Mouse (Mus musculus): Measurements from ENCODE around the gene Tgm2.
A peak's percentile ranks its signal among the peaks of the same experiment; 100 is the strongest.

Tgm2 gene

DNA sequence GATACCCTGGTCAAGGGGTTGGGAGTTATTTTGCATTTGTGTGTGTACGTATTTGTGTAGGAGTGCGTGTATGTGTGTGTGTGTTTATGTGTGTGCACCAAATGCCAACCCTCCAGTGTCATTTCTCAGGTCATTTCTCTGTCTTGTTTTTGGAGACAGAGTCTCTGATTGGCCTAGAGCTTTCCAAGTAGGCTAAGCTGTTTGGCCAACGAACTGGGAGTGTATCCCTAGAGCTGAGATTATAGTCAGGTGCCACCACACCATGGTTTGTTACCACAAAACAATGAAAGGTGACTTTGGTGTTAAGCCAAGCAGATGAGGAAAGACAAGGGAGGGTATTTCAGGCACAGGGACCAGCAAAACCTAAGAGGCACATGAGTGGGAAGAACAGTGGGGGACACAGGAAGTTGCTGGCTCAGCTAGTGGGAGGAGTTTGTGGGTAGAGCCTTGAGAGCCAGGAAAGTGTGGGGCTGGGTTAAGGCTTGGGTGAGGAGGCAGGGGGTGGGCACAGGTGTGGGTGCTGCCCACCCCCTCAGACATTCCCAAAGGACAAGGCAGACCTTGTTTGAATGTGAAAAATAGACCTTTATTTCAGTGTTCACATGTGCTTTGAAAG lies 30.3 kb downstream of the Tgm2 start:
- DNase-seq (ENCODE audit: low read depth) = peak; percentile 42

DNA sequence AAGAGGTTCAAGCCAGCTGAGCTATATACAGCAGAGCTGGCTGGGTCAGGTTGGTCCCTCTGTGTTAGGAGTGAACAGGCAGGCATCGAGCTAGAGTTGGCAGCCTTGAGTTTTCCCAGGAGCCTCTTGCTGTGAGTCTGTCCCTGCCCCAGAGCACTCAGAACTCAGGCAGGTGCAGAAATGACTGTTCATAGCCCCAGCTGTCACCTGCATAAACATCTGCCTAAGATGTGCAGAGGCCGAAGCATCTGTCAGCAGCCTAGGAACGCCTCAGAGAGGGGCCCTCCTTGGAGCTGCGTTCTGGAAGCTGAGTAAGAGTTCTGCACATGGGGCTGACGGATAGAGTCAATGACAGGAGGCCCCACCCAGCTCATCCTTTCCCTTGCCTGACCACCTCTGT lies 31.3 kb downstream of the Tgm2 start:
- no peak for DNase-seq (ENCODE audit: low read depth)

- DNase-seq (ENCODE audit: low read depth) = no peak
Measured at GRCm38 (mm10) chr2:158113591-158114257, 32.5 kb downstream of the Tgm2 start.

- peak; percentile 35 for DNase-seq (ENCODE audit: low read depth)
Measured at GRCm38 (mm10) chr2:158109516-158109915, 36.7 kb downstream of the Tgm2 start.

DNA sequence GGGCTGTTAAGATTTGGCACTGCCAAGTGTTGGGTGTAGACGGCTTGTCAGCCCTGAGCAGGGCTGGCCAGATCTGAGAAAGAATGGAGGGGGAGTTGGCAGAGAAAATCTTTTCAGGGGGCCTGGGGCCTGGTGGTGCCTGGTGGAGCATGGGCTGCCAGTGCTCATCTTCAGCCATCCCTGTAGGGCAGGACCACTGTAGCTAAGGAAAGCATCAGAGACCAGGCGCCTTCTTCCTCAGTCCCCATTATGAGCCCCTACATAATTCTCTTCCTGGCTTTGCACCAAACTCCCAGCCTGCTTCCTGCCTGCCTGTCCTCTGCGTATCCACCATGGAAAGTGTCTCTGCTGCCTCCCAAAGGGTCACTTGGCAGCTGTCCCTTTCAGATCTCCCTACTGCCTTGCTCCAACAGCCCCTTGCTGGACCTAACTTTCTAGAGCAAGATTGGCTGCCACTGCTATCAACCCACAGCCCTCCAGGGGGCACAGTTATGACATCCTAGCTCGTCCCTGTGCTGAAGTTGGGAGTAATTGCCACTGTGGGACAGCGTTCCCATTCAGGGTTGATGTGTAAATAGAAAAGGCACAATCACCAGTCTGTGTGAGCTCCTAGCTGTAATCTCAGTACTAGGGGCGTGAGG lies 39.2 kb downstream of the Tgm2 start:
- DNase-seq (ENCODE audit: low read depth) = peak; percentile 70

DNA sequence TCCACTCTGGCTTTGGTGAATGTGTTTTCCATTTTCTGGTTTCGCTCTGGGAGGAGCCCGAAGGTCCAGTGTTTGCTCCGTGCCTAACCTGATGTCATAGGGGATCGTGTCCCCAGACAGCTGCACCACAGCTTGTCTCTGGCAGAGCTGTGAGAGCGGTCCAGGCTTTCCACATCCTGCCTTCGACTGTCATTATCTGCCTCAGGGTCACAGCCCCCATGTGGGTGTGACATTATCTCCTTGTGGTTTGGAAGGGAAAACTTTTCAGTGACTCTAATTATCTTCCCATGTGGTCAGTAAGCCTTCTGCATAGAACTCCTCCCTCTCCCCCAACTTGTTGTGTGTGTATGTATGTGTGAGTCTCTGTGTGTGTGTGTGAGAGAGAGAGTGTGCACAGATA lies 40.6 kb downstream of the Tgm2 start:
- DNase-seq (ENCODE audit: low read depth) = peak; percentile 77

DNA sequence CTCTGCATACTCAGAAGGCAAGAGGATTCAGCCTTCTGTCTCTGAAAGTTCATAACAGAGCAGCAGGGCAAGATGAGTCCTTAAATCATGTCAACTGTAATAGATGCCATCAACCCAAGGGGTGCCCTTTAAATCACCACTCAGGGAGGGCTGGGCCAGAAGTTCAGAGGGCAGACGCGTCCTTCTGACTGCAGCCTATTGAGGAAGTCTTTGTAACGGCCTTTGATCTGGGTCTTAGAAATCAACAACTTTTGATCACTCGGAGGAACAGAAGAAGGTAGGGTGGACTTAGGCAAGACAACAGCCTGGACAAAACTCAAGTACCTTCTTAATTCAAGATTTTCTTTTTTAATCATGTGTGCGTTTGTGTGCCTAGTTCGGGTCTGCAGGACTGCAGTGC lies 41.3 kb downstream of the Tgm2 start:
- DNase-seq (ENCODE audit: low read depth) = no peak

GRCm38 (mm10) chr2:158101768-158102167 lies 44.5 kb downstream of the Tgm2 start:
- no peak for DNase-seq (ENCODE audit: low read depth)

- no peak for DNase-seq (ENCODE audit: low read depth)
Measured at GRCm38 (mm10) chr2:158099537-158099936, 46.7 kb downstream of the Tgm2 start.

- no peak for DNase-seq (ENCODE audit: low read depth)
Measured at GRCm38 (mm10) chr2:158098730-158099129, 47.5 kb downstream of the Tgm2 start.

GRCm38 (mm10) chr2:158097071-158097470 lies 49.2 kb downstream of the Tgm2 start:
- no peak for DNase-seq (ENCODE audit: low read depth)

- DNase-seq (ENCODE audit: low read depth) = no peak
Measured at GRCm38 (mm10) chr2:158094846-158095245, 51.4 kb downstream of the Tgm2 start.

DNA sequence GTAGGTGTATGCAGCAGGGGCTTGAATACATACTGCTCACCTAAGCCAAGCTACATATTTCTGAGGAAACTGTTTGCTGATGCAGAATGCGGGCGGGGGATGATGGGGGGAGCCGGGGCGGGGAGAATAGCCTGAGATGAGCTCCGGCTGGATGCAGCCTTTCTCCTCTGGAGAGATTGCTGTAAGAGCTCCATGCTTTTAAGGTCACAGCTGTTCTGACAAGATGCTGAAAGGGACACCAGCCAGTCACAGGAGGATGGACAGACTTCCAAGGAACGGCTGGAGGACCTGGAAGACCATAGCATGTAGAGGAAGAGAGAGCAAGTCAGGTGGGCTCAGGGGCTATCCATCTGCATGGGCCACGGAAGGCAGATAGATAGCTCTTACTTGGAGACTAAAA lies 51.9 kb downstream of the Tgm2 start:
- no peak for DNase-seq (ENCODE audit: low read depth)

- peak; percentile 56 for DNase-seq (ENCODE audit: low read depth)
Measured at GRCm38 (mm10) chr2:158093345-158093744, 52.9 kb downstream of the Tgm2 start.

DNA sequence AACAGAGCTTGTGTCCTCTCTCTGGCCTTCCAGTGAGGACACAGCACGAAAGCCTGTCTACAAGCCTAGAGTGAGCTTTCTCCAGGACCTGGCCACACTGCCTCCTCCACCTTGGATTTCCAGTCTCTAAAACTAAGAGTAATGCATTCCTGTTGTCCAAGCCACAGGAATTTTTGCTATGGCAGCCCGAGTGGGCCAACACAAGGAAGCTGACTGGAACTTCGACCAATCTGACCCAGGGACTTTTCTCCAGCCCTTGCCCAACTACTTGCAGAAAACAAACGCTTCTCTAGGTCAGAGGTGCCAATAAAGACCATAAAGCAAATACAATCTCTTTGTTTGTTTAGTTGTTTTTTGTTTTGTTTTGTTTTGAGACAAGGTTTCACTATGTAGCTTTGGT lies 56.1 kb downstream of the Tgm2 start:
- no peak for DNase-seq (ENCODE audit: low read depth)

- no peak for DNase-seq (ENCODE audit: low read depth)
Measured at GRCm38 (mm10) chr2:158084486-158084885, 61.8 kb downstream of the Tgm2 start.

DNA sequence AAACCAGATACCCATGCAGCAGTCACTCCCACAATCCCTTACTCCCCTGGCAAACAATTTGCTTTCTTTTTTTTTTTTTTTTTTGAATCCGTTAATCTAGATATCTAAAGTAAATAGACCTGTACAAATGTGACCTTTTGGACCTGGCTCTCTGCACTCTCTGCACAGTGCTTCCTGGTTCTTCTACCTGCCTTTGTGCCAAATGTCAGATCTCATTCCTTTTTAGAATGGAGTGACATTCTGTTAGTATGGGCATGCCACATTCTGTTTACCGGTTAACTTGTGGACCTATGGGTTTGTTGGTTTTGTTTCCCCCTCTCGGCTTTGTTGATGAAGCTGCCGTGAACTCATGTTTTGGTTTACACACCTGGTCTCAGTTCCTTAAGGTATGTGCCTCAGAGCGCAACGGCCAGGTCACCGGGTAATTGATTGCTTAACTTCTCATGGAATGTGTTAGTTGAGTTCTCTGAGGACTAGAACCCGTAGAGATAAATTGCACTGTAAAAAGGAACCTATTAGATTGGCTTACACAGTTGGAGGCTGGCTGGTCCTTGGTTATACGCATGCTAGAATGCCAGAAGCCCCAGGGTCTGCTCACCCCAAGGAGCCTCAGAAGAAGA lies 65.5 kb downstream of the Tgm2 start:
- no peak for DNase-seq (ENCODE audit: low read depth)

DNA sequence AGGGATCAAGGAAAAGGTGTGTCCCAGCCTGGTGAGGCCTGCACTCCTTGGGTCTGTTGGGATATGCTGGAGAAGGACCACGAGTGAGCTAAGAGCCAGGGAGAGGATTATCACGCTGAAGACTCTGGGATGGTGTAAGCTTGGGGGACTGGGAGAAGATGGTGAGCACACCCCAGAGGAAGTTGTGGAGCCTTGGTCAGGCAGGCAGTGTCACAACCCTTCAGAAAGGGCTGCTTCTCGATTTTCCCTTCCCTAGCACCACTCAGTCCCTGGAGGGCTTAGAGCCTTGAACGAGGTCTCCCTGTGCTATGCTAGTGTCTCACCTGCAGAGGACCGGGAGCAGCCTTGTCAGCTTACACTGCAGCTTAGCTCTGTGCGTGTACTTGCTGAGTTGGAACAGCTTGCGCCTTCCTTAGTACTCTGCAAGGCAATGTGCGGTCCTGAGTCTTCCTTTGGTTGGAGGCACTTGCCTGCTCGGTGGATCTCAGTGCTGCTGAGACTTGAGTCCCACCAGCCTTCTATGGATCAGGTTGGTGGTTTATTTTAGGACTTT lies 66.3 kb downstream of the Tgm2 start:
- peak; percentile 13 for DNase-seq (ENCODE audit: low read depth)

GRCm38 (mm10) chr2:158078971-158079370 lies 67.3 kb downstream of the Tgm2 start:
- no peak for DNase-seq (ENCODE audit: low read depth)

DNA sequence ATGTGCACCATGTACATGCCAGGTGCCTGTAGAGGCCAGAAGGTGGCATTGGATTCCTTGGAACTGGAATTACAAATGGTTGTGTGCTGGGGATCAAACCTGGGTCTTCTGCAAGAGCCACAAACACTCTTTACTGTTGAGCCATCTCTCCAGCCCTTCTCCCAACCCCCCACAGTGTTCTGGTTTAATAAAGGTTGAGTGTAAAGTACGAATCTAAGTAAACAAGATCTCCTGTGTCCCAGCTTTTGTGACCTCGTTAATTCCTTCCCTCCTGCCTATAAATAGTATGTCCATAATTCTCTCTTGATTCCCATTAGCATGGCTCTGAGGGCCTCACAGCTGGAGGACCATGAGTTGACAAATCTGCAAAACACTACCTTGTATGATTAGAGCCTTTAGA lies 68.3 kb downstream of the Tgm2 start:
- DNase-seq (ENCODE audit: low read depth) = no peak

DNA sequence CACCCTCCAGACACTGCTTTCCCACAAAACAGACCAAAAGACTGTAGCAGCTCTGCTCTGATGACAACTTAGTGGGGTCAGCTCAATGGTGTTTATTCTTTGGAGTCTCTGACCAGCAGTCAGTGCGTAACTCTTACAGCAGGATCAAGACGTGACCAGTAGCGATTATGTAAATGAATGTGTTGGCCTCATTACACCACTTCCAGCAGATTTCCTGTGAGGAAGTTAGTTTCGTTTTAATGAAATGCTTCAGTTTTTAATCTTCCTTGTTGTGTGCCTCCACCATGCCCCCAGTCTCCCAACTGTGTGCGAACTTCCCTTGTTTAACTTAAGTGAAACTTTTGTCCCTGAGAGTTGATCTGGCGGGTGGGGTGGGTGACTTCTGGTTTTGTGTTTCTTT lies 69.5 kb downstream of the Tgm2 start:
- DNase-seq (ENCODE audit: low read depth) = peak; percentile 65

- no peak for DNase-seq (ENCODE audit: low read depth)
Measured at GRCm38 (mm10) chr2:158074835-158075234, 71.4 kb downstream of the Tgm2 start.

DNA sequence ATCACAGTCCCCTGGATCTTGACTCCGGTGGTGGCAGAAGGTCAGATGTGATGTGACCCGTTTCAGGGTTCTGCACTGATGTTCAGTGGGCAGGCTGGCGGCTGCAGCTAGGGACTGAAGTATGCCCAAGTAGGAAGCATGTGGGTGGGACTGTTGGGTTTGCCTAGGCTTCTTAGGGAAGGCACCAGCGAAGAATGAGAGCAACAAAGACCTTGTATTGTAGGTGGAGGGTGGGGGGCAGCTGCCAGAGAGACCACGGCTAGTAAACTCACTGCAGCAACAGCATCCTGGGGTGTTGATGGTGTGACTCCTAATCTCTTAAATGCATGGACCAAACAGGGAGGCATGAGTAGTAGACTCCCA lies 74.6 kb downstream of the Tgm2 start:
- no peak for DNase-seq (ENCODE audit: low read depth)
